Mouse (Mus musculus) mouse trophoblast stem cell (cell line): ENCODE measurements around the gene Ccnk.

Experiments used
- in situ Hi-C, 2 experiments: fragments of 300-500 bp; cut with MseI, MboI; formaldehyde crosslinking; loops; 2 replicates in 1 of 2; 3 replicates in 1 of 2; pipeline ENCODE4 v1.15.1; 2025

Ccnk gene

DNA sequence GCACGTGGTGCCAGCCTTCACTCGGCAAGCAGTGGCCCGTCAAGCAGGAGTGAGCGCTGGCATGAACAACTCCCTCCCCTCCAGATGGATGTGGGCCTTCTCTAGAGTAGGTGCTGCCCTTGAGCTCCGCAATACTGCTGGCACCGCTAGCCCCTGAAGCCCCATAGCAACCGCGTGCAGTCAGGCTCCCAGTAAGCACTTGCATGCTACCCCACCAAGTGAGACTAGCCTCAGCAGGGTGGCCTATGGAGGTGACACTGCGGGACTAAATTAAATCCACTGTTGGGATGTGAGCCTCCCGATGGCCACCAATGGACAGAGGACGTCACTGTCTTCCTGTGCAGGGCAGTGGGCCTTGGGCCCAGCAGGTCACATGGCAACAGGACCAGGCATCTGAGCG, 41.2 kb downstream of the Ccnk start:
- in situ Hi-C loops: loop anchor here in 1 of 2 experiments (5.0 to 25.0 kb wide), 2 partner anchors 77 to 292 kb away; no protein-coding TSS in a partner anchor

DNA sequence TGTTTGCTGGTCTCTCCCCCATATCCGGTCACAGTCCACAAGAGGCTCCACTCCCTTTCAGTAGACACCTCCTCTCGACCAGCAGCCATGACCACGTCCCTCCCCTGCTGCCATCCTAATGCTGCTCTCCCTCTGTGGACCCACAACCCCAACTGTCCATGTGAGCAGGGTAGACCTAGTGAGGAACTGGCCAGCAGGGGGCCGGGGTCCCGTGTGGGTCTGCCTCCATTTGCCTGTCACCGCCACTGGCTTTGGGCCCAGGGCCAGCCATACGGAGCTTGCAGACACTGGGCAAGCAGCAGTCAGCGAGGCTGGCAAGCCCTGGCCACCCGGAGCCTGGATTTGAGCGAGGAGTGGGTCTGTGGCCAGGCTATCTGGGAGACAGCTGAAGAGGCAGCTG, 41.8 kb downstream of the Ccnk start:
- in situ Hi-C loops: loop anchor here in 1 of 2 experiments (5.0 to 25.0 kb wide), 2 partner anchors 76 to 291 kb away; no protein-coding TSS in a partner anchor

DNA sequence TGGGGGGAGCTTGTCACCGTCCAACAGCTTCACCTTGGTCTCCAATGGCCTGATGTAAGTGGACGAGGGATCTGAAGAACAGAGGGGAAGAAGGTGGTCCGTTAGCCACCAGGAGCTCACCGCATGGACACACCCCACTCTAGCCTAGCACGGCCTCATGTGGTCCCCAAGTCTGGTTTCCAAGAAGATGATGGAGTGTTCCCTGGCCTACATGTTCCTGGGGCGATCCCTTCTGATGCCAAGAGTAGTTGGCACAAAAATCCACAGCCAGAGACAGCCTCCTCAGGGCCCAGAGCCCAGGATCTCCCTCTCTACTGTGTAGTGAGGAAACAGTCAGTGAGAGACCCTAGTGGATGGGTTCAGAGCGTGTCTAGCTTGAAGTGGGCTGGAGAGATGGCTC, 42.3 kb downstream of the Ccnk start:
- in situ Hi-C loops: loop anchor here in 1 of 2 experiments (5.0 to 25.0 kb wide), 2 partner anchors 76 to 291 kb away; no protein-coding TSS in a partner anchor

DNA sequence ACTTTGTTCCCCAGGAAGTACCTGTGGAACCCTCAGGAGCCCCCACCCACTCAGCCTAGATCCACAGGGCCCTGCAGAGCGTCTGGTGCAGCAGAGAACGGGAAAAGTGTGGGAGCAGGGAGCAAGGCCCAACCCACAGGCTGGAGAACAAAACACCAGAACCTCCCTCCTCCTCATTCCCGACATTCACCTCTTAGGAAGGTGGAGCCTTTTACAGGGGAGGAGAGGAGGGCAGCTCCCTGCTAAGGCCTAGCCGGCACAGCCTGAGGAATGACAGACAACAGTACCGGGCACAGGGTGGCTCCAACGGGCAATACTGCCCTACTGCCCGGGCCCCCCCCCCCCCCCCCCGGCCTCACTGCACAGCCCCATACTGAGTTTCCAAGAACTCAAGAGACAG, 44.0 kb downstream of the Ccnk start:
- in situ Hi-C loops: loop anchor here in 1 of 2 experiments (5.0 to 25.0 kb wide), 2 partner anchors 74 to 289 kb away; no protein-coding TSS in a partner anchor

DNA sequence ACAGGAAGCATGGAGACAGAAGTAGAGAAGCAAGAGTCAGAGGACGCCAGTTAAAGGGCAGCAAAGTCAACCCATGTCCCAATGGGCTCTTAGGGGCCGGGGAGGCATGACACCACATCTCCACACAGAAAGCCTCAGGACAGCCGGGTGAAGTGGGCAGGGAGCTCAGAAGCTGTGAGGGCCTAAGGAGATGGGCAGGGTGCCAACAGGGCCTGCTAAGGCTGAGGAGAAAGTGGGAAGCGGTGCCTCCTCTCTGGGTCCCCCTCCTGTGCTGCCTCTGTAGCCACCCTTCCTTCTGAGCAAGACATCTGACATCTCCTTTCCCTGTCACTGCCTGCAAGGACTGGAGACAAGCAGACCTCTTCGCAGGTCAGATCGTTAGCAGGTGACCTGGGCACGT, 46.4 kb downstream of the Ccnk start:
- in situ Hi-C loops: no loop called here

DNA sequence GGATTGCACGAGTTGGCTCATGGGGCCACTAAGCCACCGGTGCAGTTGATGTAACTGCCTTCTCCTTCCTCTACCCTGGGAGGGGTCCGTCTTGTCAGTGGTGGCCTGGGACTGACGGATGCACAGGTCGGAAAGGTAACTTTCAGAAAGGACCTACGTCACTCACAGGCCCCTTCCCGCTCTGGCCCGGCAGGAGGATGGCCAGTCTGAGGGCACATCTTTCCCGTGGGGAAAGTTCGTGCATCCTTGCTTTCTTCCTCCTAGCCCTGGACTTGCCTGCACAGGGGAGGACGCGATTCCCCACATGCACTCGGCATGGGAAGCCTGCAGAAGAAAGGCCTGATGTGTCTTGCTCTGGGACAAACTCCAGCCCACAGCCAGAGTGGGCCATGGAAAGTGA, 46.8 kb downstream of the Ccnk start:
- in situ Hi-C loops: no loop called here

DNA sequence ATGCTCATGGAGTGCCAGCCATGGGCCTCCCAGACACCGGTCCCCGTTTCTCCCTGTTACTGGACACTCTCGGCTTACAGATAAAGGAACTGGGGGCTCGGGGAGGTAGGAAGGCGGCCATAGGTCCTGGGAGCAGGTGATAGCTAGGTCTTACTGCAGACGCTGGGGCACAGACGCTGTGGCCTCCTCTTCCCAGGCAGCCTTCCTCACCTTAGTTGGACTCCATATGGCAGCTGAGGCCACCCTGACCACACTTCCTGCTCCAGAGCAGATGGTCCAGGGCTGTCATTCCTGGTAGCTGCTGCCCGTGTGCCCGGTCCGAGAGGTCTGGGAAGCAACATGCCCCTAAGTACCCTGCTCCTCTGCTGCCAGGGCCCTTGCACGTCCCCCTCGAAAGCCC, 47.6 kb downstream of the Ccnk start:
- in situ Hi-C loops: no loop called here

DNA sequence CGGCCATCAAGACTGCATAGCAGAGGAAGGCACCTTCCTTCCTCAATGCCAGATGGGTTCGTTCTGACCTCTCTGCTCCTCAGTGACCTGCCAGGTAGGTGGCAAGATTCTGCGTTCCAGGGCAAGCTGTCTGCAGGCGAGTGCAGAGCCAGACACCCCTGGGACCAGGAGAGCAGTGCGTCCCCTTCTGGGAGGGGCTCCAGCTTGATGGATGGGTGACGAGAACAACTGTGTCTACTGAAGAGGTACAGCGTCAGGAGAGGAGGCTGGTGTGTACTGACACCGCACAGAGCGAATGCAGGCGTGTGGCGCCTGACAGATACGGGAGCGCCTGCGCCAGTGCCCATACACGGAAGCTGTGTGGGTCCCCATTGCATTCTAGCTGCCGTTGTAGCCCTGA, 48.1 kb downstream of the Ccnk start:
- in situ Hi-C loops: no loop called here

DNA sequence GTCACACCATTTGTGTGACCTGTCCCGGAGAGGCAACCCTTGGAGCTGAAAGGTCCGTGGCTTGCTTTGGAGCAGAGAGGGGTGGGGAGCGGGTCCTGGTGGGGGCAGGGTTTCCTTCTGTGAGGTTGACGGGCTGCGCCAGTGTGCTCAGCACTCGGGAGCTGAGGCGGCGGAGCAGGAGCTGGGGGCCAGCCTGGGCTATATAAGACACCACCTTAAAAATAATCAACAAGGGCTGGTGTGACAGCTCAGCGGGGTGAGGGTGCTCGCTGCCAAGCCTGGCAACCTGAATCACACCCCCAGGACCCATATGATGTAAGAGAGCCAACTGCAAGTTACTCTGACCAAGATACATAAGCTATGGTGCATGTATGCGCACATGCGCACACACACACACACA, 50.7 kb downstream of the Ccnk start:
- in situ Hi-C loops: no loop called here

DNA sequence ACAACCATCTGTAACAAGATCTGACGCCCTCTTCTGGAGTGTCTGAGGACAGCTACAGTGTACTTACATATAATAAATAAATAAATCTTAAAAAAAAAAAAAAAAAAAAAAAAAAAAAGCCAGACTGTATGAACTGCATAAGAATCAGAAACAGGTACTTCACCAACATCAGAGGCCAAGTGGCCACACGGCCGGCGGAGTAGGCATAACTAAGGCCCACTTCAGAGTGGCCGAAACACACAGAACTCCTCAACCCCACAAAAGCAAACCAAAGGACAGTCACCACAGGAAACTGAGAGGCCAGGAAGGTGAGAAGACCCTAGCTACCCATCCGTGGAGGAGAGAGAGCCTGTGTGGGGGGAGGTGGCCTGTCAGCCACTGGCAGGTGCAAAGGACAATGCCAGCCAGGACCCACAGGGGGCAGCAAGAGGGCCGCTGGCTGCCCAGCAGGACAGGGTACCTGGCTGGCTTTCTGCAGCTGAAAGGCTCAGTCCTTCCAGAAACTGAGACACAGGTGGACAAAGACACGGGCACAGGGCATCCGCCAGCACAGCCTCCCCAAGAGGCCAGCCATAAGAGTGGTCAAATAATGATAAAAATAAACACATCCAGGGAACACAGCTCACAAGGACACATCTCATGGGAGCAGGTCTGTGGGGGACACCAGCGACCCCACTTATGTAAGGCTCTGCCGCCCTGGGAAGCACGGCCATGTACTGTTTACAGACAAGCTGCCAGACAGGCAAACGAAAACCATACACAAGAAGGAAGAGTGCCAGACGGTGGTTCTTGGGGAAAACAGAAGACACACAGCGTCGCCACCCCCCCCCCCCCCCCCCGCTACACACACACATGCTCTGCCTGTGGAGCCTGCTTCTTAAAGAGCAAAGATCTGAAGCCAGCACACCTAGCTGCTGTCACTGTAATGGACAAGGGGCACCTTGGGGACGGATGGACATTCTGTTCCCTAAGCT, 51.7 kb downstream of the Ccnk start:
- in situ Hi-C loops: no loop called here

DNA sequence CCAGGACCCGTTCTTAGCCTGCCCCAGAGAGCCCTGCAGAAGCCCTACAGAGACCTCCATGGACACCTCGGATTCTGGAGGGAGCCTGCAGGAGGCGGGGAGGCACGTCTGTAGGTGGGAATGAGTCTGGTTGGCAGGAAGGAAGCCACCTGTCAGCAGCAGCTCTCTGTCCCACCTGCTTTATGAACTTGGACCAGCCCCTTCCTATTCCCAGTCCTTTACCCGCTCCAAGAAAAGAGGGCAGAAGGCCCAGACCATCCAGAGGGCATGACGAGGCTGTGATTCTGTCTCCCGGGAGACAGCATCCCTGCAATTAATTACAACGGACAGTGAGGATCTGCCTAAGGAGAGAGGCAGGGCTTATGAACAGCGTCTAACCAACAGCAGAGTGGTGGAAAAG, 52.5 kb downstream of the Ccnk start:
- in situ Hi-C loops: no loop called here

DNA sequence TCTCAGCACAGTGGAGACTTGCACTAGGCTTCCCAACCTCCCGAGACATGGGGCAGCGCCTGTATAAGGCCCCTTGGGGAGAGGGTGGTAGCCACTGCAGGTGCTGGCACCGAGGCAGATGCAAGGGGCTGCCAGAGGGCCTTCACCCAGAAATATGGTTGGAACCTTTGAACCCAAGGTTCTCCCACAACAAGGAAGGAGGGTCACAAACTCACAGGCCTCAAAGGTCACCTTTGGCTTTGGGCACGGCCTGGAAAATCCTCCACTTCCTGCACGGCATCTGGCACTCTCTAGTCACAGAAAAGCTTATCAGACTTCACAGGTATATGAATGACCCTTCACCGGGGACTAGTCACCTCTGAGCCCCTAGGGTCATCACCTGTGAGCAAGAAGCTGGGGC, 54.4 kb downstream of the Ccnk start:
- in situ Hi-C loops: no loop called here

DNA sequence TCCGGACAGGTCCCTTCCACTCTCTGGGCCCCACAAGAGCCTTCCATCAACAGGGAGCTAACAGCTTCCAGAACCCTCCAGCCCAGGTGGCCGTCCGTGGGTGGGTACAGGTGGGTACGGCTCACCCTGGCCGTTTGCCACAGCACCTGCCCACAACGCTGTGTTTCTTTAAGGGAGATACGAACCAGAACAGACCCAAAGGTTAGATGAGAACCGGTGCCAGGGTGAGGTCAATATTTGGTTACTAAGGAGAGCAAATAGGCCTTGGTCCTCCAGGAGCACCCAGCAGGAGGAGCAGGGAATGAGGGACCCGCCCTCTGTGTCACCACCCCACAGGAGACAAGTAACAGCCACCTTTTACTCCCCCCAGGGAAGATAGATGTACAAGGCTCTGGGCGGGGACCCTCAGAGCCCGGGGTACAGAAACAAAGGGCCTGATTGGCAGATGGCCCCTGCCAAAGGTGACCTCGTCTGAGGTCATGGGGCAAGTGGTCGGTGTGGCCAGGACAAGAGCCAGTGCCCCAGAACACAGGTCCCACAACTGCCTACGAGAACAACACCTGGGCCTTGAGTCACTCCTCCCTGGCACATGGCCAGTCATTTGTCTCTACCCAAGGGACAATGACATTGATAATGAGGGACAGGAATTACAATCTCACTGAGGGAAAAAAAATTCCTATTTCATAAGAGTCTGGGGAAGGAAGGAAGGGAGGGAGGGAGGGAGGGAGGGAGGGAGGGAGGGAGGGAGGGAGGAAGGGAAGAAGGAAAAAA, 55.6 kb downstream of the Ccnk start:
- in situ Hi-C loops: no loop called here

DNA sequence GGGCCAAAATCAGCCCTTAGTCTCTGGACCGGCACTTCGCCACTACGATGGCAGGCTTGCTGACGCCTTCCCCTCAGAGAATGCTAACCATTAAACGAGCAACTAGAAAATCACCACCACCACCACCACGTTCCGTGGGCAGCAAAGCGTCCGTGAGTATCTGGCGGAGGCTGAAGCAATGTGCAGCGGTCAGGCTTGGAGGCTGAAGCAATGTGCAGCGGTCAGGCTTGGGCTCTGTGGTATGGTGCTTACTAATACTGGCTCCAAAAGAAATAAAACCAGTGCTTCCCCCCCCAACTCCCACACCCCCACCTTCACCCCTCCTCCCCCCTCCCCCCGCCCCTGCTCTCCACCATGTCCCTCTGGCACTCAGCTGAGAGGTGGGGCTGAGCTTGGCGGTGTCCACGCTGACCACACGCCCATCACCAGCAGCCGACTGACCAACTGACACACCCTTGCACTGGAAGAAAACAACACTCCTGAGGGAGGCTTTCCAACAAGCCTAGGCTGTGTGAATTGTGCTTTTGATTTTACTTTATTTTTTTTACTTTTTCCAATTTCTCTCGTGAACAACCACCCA, 56.7 kb downstream of the Ccnk start:
- in situ Hi-C loops: no loop called here

DNA sequence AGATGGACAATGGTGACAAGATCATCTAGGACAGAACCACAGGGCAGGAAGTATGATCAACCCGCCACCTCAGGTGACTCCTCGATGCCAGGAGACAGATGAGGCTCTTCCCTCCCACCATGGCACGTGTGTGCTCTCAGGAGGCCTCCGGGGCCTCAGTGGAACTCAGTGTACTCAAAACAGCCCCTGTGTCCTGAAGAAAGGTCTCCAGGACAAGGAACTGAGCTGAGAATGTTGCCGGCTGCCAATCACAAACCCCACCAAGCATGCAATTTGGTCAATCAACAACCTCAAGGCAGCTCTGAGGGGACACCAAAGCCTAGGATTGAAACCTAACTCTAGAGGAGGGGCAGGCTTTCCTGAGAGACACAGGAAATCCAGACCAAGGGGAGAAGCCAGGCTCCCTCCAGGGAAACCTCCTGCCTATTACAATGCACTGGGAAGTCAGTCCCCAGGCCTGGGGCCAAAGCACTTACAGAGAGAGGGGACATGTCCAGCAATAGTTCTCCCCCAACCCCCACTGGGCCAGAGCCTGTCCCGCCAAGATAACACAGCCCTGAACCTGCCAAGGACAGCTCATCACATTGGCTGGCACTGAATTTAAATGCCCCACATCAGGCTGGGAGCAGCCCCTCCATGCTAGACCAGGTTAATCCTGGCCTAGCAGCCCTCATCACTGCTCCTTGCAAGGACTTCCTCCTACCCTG, 58.1 kb downstream of the Ccnk start:
- in situ Hi-C loops: no loop called here

DNA sequence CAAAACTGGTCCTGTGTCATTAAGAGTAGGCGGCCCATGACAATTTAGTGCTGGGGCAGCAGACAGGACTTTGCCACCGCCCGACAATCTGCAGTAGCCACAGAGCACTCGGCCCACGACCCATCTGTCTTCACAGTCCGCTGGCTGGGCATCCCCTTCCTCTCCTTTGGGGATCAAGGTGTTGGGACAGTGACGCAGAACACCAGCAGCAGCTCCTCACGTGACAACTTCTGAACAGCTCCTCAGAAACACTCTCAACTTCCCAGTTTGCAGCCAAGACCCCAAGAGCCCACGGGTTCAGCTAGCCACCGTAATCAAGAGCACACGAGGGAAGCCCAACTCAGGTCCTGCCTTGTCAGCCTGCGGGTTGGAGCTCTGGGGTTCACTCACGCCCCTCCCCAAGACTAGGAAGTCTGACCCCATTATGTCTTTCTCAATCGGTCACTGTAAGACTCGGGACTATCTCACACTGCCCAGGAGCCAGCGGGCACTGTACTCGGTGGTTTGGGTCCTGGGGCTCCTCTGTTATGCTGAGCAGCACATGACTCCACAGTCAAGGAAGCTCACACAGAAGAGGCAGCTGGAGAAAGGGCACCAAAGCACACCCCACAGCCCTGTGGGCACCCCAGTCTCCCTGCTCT, 59.1 kb downstream of the Ccnk start:
- in situ Hi-C loops: no loop called here

DNA sequence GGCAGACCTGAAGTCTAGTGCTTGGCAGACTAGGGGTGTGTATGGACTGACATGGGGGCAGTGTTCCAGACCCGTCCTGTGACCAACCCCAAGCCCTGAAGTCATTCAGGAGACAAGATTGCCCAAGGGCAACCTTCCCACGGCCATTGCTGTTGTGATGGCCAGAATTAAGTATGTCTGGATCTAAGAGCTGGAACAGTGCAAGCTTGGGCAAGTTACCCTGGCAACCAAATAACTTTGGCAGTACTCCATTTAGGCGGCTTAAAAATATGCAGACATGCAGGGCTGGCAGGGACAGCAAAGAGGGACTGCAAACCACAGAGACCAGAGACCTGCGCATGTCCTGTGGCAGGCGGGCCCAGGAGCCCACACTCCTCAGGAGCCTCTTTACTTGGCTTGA, 60.1 kb downstream of the Ccnk start:
- in situ Hi-C loops: no loop called here

DNA sequence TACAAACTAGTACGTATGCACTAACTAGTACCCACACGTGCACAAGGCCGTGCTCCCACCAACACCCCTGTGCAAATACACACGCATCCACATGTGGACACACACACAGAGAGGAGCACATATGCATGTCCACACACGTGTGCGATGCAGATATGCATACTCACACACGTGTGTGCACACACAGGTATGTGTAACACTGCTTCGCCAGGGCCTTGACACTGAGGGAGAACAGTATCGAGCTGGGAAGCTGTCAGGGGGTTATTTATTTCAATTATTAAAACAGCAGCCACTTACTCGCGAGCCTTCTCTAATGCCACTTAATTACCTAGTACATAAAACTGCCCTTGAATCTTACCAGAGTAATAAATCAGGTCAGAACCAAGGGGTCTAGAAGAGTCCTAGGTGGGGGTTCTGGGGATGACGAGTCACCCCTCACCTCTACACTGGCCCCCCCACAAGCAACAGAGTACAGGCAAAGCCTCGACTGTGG, 61.1 kb downstream of the Ccnk start:
- in situ Hi-C loops: no loop called here

DNA sequence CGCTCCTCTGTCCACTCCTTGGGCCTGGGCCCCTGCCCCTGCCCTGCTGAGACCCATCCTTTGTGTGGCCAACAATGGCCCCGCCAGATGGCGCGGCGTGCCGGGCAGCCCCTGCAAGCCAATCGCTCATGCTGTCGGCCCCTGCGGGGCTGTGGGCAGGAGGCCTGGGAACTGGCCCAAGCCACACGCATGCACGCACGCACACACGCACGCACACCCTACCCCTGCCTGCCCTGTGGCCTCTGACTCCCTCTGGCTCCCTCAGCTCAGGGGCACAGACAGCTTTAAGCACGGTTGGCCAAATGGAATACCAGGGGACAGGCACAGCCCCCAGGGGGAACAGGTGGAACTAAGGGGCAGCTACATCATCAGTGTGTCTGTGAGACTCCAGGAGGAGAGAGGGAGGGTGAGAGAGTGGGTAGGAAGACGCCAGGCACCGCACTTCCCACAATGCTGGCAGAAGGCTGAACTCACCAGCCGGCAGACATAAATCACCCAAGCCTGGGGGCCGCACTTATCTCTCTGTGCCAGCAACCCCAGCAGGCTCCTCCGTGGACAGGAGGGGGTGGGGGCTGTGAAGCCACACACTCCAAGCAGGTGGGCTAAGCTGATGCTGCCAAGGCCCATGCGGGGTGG, 61.7 kb downstream of the Ccnk start:
- in situ Hi-C loops: no loop called here

DNA sequence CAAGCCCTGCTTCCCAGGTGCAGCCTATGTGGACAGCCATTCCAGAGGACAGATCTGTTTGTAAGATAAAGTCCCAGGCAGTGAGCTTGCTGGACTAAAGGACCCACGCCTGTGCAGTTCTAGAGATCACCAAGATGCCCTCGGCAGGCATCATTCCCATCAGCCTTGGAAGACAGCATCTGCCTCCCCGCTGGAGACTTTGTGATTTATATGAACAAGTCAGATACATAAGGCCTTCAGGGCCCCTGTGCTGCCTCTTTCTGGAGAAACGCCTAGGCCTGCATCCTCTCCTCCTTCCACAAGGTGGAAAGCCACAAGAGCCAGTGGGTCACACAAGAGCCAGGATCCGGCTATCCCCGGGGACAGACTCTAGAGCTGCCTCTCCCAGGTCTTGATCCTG, 62.2 kb downstream of the Ccnk start:
- in situ Hi-C loops: no loop called here
